Comparison of ENCODE assay signal across 8 mouse cellular contexts in genomic region chr5:38469891-38470578, GRCm38 (mm10). TPM values are rescaled to one million over a fixed set of nuclear protein-coding genes. Genes with fewer than 3 reads are reported as not detected.
A peak's percentile ranks its signal among the peaks of the same experiment; 100 is the strongest.
DNase-seq lines count a peak whose midpoint lies in the region; ATAC-seq and TF ChIP-seq lines count a peak whose summit lies in the region.

No protein-coding gene starts in this region.

- no peaks in the 10 kb centered on the region for H3K9me3 ChIP-seq in embryonic facial prominence, embryonic 15.5 days (replicated peaks)
- H3K9me3 ChIP-seq in heart, embryonic 11.5 days (replicated peaks; ENCODE audit: control insufficient read depth, low read length) = no peaks in the 10 kb centered on the region
- H3K9me3 ChIP-seq in liver, embryonic 13.5 days (replicated peaks) = no peaks in the 10 kb centered on the region
- H3K9me3 ChIP-seq in stomach, embryonic 15.5 days = no peaks in the 10 kb centered on the region

- no peak overlapping the region for H3K9ac ChIP-seq in embryonic facial prominence, embryonic 15.5 days
- H3K9ac ChIP-seq in heart, embryonic 11.5 days (ENCODE audit: low read depth, low read length) = no peak overlapping the region
- no peak overlapping the region for H3K9ac ChIP-seq in liver, embryonic 13.5 days
- H3K9ac ChIP-seq in stomach, embryonic 15.5 days = no peak overlapping the region

- no peaks in the 10 kb centered on the region for H3K27me3 ChIP-seq in embryonic facial prominence, embryonic 15.5 days
- no peaks in the 10 kb centered on the region for H3K27me3 ChIP-seq in heart, embryonic 11.5 days (ENCODE audit: control insufficient read depth, insufficient read depth, low read length)
- H3K27me3 ChIP-seq in liver, embryonic 13.5 days = no peaks in the 10 kb centered on the region
- H3K27me3 ChIP-seq in stomach, embryonic 15.5 days (replicated peaks) = no peaks in the 10 kb centered on the region

- WGBS in bone marrow, adult 2 months = 53% methylated on average over 5 of the region's 5 CpGs
- 27% methylated on average over 5 of the region's 5 CpGs for WGBS in embryonic facial prominence, embryonic 15.5 days
- 23% methylated on average over 5 of the region's 5 CpGs for WGBS in heart, embryonic 11.5 days (ENCODE audit: insufficient replicate concordance)
- WGBS in liver, embryonic 13.5 days (ENCODE audit: insufficient replicate concordance) = 24% methylated on average over 5 of the region's 5 CpGs
- WGBS in stomach, embryonic 15.5 days = 23% methylated on average over 5 of the region's 5 CpGs

- no peaks in the 10 kb centered on the region for H3K36me3 ChIP-seq in embryonic facial prominence, embryonic 15.5 days
- H3K36me3 ChIP-seq in heart, embryonic 11.5 days (ENCODE audit: control insufficient read depth, insufficient read depth, low read length) = no peaks in the 10 kb centered on the region
- no peaks in the 10 kb centered on the region for H3K36me3 ChIP-seq in liver, embryonic 13.5 days
- no peaks in the 10 kb centered on the region for H3K36me3 ChIP-seq in stomach, embryonic 15.5 days

- TF ChIP-seq CTCF in bone marrow, adult 2 months (IDR thresholded peaks at IDR 0.05; ENCODE audit: control insufficient read depth, insufficient read depth, low read length) = peak; percentile 72

- peak; percentile 47; the same call in 1 of the 2 replicates for ATAC-seq in embryonic facial prominence, embryonic 15.5 days (ENCODE audit: insufficient number of reproducible peaks, low FRiP score, low TSS enrichment, low read depth)
- ATAC-seq in heart, embryonic 11.5 days (replicated peaks; ENCODE audit: insufficient number of reproducible peaks, low FRiP score, low TSS enrichment) = peak; percentile 57; the same call in 1 of the 2 replicates
- ATAC-seq in liver, embryonic 13.5 days (ENCODE audit: low read depth) = peak; percentile 73
- peak; percentile 43; the same call in 1 of the 2 replicates for ATAC-seq in stomach, embryonic 15.5 days (ENCODE audit: insufficient read depth, low FRiP score, low read depth)

- H3K4me2 ChIP-seq in embryonic facial prominence, embryonic 15.5 days (replicated peaks) = no peak overlapping the region
- H3K4me2 ChIP-seq in heart, embryonic 11.5 days = no peak overlapping the region
- no peak overlapping the region for H3K4me2 ChIP-seq in liver, embryonic 13.5 days
- H3K4me2 ChIP-seq in stomach, embryonic 15.5 days = no peak overlapping the region

- no peak for TF ChIP-seq POLR2A in bone marrow, adult 2 months (IDR thresholded peaks at IDR 0.05; ENCODE audit: borderline replicate concordance, control insufficient read depth, low read depth, low read length)

- H3K4me1 ChIP-seq in bone marrow, adult 2 months (ENCODE audit: control insufficient read depth, insufficient read depth, low read length) = no peaks in the 10 kb centered on the region
- no peaks in the 10 kb centered on the region for H3K4me1 ChIP-seq in embryonic facial prominence, embryonic 15.5 days
- no peaks in the 10 kb centered on the region for H3K4me1 ChIP-seq in heart, embryonic 11.5 days (ENCODE audit: control insufficient read depth, insufficient read depth, low read length)
- peaks cover 23% of the 10 kb centered on the region for H3K4me1 ChIP-seq in liver, embryonic 13.5 days (replicated peaks)
- H3K4me1 ChIP-seq in stomach, embryonic 15.5 days = no peaks in the 10 kb centered on the region

- no peak overlapping the region for H3K27ac ChIP-seq in bone marrow, adult 2 months (ENCODE audit: control insufficient read depth, insufficient read depth, low read depth, low read length, poor library complexity)
- H3K27ac ChIP-seq in embryonic facial prominence, embryonic 15.5 days (replicated peaks) = no peak overlapping the region
- H3K27ac ChIP-seq in heart, embryonic 11.5 days (ENCODE audit: low read depth, low read length) = no peak overlapping the region
- no peak overlapping the region for H3K27ac ChIP-seq in liver, embryonic 13.5 days
- no peak overlapping the region for H3K27ac ChIP-seq in stomach, embryonic 15.5 days

- H3K4me3 ChIP-seq in bone marrow, adult 2 months (replicated peaks; ENCODE audit: control insufficient read depth, low read depth, low read length) = no peak overlapping the region
- no peak overlapping the region for H3K4me3 ChIP-seq in embryonic facial prominence, embryonic 15.5 days (replicated peaks)
- H3K4me3 ChIP-seq in heart, embryonic 11.5 days (ENCODE audit: low read depth, low read length) = no peak overlapping the region
- no peak overlapping the region for H3K4me3 ChIP-seq in liver, embryonic 13.5 days (replicated peaks)
- no peak overlapping the region for H3K4me3 ChIP-seq in stomach, embryonic 15.5 days (replicated peaks)

- peak; percentile 74 to 75 for DNase-seq in B cell, adult 2 months
- DNase-seq in kidney, postnatal 10 days = peak; percentile 90
- DNase-seq in liver, embryonic 13.5 days = peak; percentile 63
- peak; percentile 89 for DNase-seq in neural tube, embryonic 10.5 days (ENCODE audit: extremely low spot score, low spot score)

RNA-seq across cellular contexts. Expression of gene Slc2a9, which starts 32.9 kb away (rescaled TPM):
- polyA plus RNA-seq in bone marrow, adult 2 months (2011; ENCODE audit: insufficient read depth, insufficient read length, low replicate concordance, missing spikeins) = 3.0 and 11.1 TPM in 2 replicates
- polyA plus RNA-seq in embryonic facial prominence, embryonic 15.5 days (2015; fragmentation: Nextera tagmentation; extraction: Ambion mirVana) = 1.3 and 1.5 TPM in 2 replicates
- polyA plus RNA-seq in heart, embryonic 11.5 days (2014; fragmentation: Nextera tagmentation; extraction: Ambion mirVana) = 0.19 and 0.49 TPM in 2 replicates
- polyA plus RNA-seq in liver, embryonic 13.5 days (2015; fragmentation: Nextera tagmentation; extraction: Ambion mirVana) = 0.80 and 0.88 TPM in 2 replicates
- polyA plus RNA-seq in stomach, embryonic 15.5 days (2015; fragmentation: Nextera tagmentation; extraction: Ambion mirVana) = 0.86 and 1.6 TPM in 2 replicates
